ENCODE assay signal across 8 mouse cellular contexts in genomic region chr19:61227941-61228701, GRCm38 (mm10). TPM values are rescaled to one million over a fixed set of nuclear protein-coding genes. Genes with fewer than 3 reads are reported as not detected.
A peak's percentile ranks its signal among the peaks of the same experiment; 100 is the strongest.
DNase-seq lines count a peak whose midpoint lies in the region; ATAC-seq lines count a peak whose summit lies in the region.

TSS of gene Csf2ra (minus strand) at chr19:61228429.

- peaks cover 9% of the 10 kb centered on the region; the same call in 1 of the 2 replicates for H3K27me3 ChIP-seq in heart, embryonic 13.5 days (replicated peaks)
- H3K27me3 ChIP-seq in liver, embryonic 13.5 days: peaks cover 4% of the 10 kb centered on the region; the same call in 1 of the 2 replicates

- peak within 1 kb of the TSS; percentile 84 for H3K27ac ChIP-seq in heart, embryonic 13.5 days (replicated peaks)
- H3K27ac ChIP-seq in liver, embryonic 13.5 days: peak within 1 kb of the TSS; percentile 59

- peaks cover 8% of the 10 kb centered on the region for H3K36me3 ChIP-seq in heart, embryonic 13.5 days
- no peaks in the 10 kb centered on the region for H3K36me3 ChIP-seq in liver, embryonic 13.5 days

- DNase-seq in urinary bladder, postnatal 14 days (ENCODE audit: low spot score): peak; percentile 10
- no peak for DNase-seq in urinary bladder, adult 18-20 months (ENCODE audit: low spot score in 2 of 2)
- peak; percentile 43 for DNase-seq in embryo, embryonic 10 days (ENCODE audit: low spot score)
- peak; percentile 6 for DNase-seq in kidney, postnatal 14 days
- DNase-seq in liver, embryonic 13.5 days: peak; percentile 6
- DNase-seq in naive thymus-derived CD4-positive, alpha-beta T cell, adult 2 months (ENCODE audit: low read depth): peak; percentile 47
- DNase-seq in thymus, postnatal 36 days: peak; percentile 17 to 51

- H3K9ac ChIP-seq in heart, embryonic 13.5 days: peak within 1 kb of the TSS; percentile 63
- peak within 1 kb of the TSS; percentile 39 for H3K9ac ChIP-seq in liver, embryonic 13.5 days

- H3K4me1 ChIP-seq in heart, embryonic 13.5 days: peaks cover 7% of the 10 kb centered on the region; the same call in 1 of the 2 replicates
- H3K4me1 ChIP-seq in liver, embryonic 13.5 days (replicated peaks): peaks cover 31% of the 10 kb centered on the region

- 0 out of 2 replicates have a peak, but pooled peaks cover 12% of the 10 kb centered on the region for H3K9me3 ChIP-seq in heart, embryonic 13.5 days
- H3K9me3 ChIP-seq in liver, embryonic 13.5 days (replicated peaks): peaks cover 10% of the 10 kb centered on the region; the same call in 1 of the 2 replicates

- no peak for ATAC-seq in heart, embryonic 13.5 days (ENCODE audit: extremely low read depth, insufficient number of reproducible peaks, low FRiP score, low TSS enrichment)
- 0 out of 2 replicates have a peak, but pooled peaks have one; percentile 1 for ATAC-seq in liver, embryonic 13.5 days (ENCODE audit: low read depth)

- H3K4me3 ChIP-seq in heart, embryonic 13.5 days: peak within 1 kb of the TSS; percentile 60
- peak within 1 kb of the TSS; percentile 61 for H3K4me3 ChIP-seq in liver, embryonic 13.5 days (replicated peaks)

- WGBS in heart, embryonic 13.5 days: 49% methylated on average over 36 of the region's 36 CpGs
- 39% methylated on average over 36 of the region's 36 CpGs for WGBS in liver, embryonic 13.5 days (ENCODE audit: insufficient replicate concordance)

- peak within 1 kb of the TSS; percentile 71 for H3K4me2 ChIP-seq in heart, embryonic 13.5 days
- H3K4me2 ChIP-seq in liver, embryonic 13.5 days: peak within 1 kb of the TSS; percentile 74

RNA-seq across cellular contexts. Expression of gene Csf2ra, which starts in this region (rescaled TPM):
- 33.5 and 35.2 TPM in 2 replicates for polyA plus RNA-seq in heart, embryonic 13.5 days (2015; fragmentation: Nextera tagmentation; extraction: Ambion mirVana)
- 9.1 and 9.9 TPM in 2 replicates for polyA plus RNA-seq in liver, embryonic 13.5 days (2015; fragmentation: Nextera tagmentation; extraction: Ambion mirVana)

Comparison
In these comparisons a context has a peak if more than half of its experiments do, and no peak if none do; other contexts are left out.
1. DNase-seq: peak in urinary bladder, postnatal 14 days (single experiment), embryo, embryonic 10 days (single experiment), kidney, postnatal 14 days (single experiment), liver, embryonic 13.5 days (single experiment), naive thymus-derived CD4-positive, alpha-beta T cell, adult 2 months (single experiment) and thymus, postnatal 36 days (2 of 2); none in urinary bladder, adult 18-20 months (0 of 2).